Mouse (Mus musculus): ENCODE results near the gene Tmprss3.

DNA sequence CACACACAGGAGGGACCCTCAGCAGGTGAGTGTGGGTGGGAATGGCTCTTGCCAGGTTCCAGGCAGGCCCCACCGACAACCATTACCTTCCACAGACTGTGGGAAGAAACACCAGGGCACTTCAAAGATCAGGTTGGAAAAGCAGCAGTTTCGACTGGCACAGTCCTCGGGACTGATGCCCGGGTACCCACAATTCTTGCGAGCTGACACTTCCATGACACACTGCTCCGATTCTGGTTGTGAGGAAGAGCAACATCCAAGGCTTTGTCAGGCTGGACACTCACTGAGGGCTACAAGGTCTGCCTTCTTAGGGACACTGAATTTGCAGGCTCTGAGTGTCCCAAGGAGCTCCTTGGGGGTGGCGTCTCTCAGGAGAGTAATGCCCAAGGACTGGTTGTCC is 56.7 kb downstream of the Tmprss3 start:
- TF ChIP-seq CTCF (IDR thresholded peaks at IDR 0.05; ENCODE audit: control insufficient read depth, insufficient read depth, insufficient replicate concordance, low read depth, low read length): no peak
- no peak for TF ChIP-seq POLR2A (IDR thresholded peaks at IDR 0.05; ENCODE audit: control insufficient read depth, low read depth, low read length)

Measured in testis, adult 2 months (tissue).